Mouse (Mus musculus): Measurements from ENCODE around the gene Pianp.
A peak's percentile ranks its signal among the peaks of the same experiment; 100 is the strongest.

Pianp gene

DNA sequence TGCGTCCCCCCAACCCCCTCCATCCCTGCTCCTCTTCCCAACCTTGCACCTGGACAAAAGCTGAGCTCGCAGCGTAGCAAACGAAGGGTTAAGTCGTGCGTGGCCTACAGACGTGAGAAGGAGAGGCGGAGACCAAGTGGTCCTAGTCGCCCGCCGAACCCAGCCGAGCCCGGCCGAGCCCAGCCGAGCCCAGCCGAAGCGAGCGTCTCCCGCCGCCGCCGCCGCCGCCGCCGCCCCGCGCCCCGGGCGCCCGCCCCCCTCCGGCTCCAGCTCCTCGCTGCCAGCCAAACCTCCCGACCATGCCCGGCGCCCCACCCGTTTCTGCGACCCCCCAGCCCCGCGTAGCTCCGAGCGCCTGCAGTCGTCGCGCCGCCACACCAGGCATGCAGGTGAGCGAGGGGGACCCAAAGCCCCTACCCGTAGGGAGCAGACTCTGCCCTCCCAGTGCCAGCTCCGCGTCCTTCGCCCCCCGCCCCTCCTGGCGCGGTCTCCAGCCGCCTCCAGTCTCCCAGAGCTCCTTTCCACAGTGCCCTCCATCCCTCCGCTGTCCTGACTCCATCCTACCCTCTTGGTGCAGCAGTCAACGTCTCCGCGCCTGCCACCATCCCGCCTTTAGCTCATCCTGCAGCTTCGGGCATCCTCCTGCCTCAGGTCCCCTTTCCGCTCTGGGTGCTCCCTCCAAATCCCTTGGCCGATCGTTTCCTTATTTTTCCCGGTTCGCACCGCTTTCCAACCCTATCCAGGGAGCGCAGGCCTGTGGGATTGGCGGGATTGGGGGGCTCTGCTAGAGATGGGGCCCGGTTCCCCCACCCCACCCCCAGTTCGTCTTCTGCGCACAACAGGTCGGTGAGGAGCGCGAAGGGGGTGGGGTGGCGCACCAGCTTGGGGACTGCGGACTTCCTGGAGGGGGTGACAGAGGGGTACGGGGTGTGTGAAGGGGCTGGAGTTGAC lies at the start of gene Pianp:
Gene Pianp, plus strand, starts transcription at position 144 of the 951 bp plus-strand sequence.
- DNase-seq (ENCODE audit: low read depth, low spot score), result no peak

DNA sequence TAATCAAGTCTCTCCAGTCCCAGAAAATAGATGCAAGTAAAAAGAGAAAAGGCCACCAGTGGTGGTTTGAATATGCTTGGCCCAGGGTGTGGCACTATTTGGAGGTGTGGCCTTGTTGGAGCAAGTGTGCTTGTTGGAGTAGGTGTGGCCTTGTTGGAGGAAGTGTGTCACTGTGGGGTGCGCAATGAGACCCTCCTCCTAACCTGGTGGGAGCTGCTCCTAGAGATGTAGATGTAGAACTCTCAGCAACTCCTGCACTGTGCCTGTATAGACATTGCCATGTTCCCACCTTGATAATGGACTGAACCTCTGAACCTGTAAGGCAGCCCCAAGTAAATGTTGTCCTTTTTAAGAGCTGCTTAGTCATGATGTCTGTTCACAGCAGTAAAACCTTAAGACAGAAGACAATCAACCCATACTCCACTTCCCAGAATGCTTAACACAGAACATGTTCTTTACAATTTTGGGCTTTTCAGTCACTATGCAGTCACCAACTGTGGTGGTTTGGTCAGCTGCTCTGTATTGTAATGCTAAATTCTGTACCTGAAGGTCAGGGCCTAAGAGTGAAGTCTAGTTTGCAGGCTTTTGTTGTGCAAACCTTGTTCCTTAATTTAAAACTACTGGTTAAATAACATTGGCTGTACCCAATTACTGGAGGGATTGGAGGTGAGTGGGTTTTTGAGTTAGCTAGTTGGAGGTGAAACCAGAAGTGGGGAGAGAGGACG lies 42.3 kb upstream of the Pianp start:
- DNase-seq (ENCODE audit: low read depth, low spot score), result no peak

DNA sequence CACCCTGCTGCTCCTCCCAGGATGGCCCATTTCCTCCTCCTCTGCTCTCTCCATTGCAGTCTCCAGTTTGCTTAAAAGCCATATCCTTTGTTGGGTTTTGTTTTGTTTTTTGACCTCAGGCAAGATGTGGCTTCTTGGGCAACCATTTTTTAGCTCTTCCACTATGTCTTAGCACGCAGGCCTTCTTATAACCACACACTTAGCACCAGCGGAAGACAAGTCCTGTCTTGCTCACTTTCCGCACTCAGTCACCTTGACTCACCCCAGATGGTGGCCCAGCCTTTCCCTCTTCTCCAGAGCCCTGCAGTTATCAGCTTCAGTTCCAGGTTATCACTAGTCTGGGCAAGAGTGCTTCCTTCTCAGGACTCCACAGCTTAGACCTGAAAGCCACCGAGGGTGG lies 41.3 kb upstream of the Pianp start:
- DNase-seq (ENCODE audit: low read depth, low spot score), result no peak

DNA sequence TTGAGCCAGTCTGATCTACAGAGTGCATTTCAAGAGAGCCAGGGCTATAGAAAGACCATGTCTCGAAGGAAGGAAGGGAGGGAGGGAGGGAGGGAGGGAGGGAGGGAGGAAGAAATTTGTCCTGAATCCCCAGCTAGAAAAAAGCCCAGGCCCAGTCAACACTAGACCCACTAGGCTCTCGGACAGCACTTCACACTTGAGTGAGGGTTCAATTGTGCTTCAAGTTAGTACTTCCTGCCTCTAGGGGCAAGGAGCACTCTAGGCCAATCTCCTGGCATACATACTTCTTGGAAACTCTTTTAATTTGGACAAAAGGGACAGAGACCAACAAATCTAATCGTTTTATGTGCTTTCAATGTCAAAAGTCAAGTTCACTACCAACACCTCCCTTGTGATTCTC lies 38.4 kb upstream of the Pianp start:
- no peak for DNase-seq (ENCODE audit: low read depth, low spot score)

DNA sequence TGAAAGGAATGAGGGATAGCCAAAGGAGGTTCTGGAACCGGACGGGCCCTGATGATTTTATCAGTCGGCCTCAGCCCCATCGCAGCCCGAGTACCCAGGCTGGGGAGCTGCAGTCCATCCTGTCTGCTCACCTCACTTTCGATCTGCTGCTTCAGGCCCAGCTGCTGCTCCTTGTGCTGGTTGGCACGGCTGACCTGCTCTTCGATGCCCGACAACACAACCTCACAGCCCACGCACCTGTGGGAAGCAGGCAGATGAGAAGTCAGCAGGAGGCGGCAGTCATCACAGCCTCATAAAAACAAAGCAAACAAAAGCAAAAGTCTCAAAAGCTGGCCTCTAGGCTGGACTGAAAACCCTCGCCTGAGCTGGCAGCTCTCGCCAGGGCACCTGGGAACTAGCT lies 36.5 kb upstream of the Pianp start:
- DNase-seq (ENCODE audit: low read depth, low spot score), result no peak

DNA sequence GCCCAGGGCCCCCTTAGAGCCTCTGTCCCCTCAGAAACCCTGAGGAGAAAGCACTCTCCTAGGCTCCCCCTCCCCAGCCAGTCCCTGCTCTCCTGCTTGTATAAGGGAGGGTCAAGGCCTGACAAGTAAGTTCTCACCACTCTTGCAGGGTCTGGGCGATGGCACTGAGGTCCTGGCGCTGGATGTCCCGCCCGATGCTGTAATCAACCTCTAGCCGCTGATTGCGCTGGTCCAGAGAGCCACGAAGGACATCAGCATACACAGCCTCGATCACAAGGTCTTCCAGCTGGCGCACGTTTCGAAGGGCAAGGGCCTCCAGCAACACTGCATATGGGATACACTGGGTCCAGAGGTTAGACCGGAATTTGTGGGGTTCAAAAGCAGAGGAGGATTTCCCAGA lies 35.5 kb upstream of the Pianp start:
- DNase-seq (ENCODE audit: low read depth, low spot score), result no peak

DNA sequence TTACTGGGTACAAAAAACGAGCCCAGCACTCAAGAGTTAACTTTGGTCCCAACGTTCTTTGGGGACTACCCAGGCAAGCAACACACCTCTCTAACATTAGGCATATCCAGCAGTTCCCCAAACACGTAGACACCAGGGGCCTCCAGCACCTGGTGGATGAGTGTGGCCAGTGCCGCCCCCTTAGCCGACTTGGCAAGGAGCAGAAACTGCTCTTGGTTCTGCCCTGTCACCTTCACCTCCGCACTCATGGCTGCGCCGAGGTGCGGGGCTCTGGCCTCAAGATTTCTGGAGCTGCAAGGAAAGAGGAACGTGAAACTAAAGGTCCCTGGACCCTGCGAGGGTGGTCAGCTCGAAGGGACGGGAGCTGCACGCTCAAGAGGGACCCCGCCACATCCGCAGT lies 31.9 kb upstream of the Pianp start:
- DNase-seq (ENCODE audit: low read depth, low spot score), result no peak

DNA sequence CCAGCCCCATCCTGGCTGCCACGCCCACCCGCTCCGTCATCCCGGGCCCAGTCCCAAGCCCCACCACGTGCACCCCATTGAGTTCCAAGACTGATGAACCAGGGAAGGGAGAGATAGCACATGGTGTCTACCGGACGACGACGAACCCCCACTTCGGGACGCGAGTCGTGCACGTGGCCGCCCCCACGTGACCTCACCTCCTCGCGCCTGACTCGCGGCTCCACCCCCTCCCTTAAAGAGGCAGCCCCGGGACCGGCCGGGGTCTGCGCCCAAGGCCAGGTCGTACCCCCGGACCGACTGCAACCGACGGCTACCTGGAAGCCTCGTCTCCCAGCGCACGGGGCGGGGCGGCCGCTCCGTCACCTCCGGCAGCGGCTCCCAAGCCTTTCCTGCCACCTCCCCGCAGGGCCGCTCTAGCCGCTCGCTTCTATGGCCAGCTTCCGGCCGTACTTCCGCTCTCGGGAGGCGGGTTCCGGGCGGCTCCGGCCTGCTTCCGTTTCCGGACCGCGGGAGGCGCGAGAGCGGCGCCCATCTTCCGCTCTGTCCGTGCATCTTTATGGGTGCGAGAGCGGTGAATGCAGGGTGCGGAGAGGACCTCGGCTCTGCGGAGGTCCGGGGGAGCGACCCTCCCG lies 31.3 kb upstream of the Pianp start, which contains the start of gene Cops7a:
Gene Cops7a, minus strand, starts transcription at position 451 of the 632 bp plus-strand sequence.
- DNase-seq (ENCODE audit: low read depth, low spot score), result peak; percentile 95

DNA sequence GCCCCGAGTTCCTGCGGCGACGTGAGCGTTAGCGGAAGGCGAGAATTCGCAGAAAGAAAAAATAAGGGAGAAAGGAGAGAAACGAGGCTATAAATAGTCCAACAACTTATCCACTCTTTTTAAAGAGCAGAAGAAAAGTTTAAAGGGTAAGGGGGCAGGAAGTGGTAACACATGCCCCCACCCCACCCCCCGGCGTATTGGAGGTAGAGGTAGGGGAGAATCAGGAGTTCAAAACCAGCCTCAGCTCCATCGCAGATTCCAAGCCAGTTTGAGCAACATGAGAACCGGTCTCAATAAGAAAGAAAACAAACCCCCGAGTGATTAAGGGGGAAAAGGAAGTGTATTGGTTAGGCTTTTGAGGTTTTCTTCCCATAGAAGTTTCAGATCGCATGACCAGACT lies 30.7 kb upstream of the Pianp start:
- peak; percentile 54 for DNase-seq (ENCODE audit: low read depth, low spot score)

DNA sequence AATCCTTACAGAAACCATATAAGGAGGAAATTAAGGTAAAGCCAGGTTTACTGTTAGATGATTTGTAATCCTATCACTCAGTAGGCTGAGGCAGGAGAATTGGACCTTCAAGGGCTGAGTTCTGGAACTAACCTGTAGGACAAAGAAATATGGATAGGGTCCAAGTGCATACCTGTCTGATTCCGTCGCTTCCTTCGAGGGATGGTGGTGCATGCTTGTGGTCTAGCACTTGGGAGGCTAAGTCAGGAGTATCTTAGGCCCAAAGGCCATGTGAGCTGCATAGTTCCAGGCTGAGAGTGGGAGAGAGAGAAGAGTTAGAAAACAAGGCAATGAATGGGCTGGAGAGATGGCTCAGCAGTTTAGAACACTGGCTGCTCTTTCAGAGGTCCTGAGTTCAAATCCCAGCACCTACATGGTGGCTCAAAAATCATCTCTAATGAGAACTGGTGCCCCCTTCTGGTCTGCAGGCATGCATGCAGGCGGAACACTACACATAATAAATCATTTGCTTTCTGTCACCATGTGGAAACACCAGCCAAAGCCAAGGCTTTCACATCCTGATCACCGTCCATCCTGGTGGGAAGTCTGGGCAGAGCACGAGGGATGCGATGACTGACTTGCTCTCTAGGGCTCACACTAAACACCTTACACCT lies 29.9 kb upstream of the Pianp start:
- DNase-seq (ENCODE audit: low read depth, low spot score), result peak; percentile 67

DNA sequence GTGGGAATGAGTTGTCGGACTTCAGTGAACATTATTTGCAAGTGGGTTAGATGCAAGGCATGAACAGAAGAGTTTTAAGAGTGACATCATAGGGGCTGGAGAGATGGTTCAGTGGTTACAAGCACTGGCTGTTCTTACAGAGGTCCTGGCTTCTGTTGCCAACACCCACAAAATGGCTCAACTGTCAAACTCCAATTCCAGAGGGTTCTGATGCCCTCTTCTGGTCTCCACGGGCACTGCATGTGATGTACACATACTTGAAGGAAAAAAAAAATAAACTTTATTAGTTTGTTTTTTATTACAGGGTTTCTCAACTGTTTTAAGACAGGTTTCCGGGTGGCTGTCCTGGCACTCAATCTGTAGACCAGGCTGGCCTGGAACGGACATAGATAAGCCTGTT lies 28.7 kb upstream of the Pianp start:
- DNase-seq (ENCODE audit: low read depth, low spot score), result peak; percentile 83

DNA sequence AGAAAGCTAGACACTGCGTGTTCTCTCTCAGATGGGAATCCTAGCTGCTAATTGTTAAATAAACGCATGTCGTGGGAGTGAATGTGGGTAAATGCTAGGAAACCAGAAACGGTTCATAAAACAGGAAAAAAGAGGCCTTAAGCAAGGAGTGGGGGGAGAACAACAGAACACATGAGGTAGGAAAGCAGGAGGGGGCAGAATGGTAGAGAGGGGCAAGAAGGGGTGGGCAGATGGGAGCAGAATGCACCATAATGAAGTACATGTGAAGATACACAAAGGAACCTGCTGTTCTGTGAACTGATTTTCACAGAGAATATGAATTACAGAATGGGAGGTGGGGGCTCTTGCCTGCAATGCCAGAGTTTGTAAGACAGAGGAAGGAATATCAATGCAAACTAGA lies 4.3 kb upstream of the Pianp start:
- no peak for DNase-seq (ENCODE audit: low read depth, low spot score)

DNA sequence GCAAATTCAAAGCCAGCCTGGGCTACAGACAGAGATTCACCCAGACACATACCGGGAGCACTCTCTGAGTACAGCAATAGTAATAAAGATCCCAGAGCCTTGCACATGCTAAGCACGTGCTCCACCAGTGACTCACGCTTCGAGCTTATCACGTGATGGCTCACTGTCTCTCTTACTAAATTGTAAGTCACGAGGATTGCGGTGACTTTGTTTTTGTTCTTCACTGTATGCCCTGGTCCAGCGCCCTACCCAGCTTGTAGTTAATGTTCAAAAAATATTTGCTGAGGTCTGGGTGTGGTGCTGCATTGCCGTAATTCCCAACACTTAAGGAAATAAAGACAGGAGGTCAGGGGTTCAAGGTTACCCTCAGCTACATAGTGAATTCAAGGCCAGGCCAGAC lies 3.1 kb upstream of the Pianp start:
- DNase-seq (ENCODE audit: low read depth, low spot score), result peak; percentile 41

DNA sequence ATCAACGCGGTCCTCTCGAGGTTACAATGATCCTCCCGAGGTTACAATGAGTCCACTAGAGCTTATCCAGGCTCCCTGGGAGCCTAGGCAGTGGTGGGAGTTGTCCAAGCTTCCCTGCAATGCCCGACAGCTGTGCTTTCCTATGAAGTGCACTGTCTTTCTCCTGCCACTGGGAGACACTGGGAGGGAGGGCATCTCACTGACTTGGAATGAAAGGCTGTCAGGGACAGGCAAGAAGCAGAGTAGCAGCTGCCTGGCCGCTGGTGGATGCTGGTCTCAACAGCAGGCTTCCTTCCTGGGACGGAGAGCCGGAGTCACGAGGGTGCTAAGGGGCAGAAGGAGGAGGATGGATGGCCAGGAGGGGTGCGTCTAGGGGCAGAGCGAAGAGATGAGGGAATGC lies 2.6 kb upstream of the Pianp start:
- DNase-seq (ENCODE audit: low read depth, low spot score), result peak; percentile 23

DNA sequence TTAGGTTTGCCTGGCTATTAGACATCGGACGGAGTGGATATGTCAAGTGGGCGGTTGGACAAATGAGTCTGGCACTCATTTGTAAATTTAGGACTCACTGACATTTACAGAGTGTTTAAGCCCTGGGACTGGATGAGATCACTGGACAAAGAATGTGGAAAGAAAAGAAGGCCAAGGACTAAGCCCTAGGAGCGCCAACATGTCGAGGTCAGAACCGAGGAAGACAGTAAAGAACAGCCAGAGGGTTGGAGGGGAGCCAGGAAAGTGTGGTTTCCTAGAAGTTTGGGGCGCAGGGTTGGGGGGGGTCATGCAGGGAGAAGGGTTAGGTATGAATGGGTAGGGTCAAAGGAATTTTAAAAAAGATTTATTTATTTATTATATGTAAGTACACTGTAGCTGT lies 1.2 kb upstream of the Pianp start:
- peak; percentile 35 for DNase-seq (ENCODE audit: low read depth, low spot score)

DNA sequence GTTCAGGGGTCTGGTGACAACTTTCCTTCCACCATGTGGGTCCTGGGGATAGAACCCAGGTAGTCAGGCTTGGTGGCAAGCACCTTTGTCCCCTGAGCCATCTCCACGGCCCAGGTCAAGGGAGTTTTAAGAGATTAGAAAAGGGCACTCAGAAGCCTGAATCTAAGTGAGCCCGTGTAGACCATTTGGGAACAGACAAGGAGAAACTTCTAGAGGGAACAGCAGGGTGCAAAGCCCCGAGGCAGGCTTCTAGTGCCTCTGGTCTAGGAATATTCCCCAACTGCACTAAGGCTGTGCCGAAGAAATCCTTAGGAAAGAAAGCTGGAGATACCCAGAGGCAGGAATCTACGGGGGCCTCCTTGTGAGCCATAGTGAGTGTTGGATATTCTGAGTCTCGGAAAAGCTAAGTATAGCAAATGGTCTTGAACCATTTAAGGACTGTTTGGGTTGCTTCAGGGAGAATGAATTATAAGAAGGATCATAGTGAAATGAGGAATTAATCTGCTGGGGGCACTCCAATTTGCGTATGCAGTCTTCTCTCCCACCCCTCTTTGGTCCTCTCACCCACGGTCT lies 577 bp upstream of the Pianp start:
- no peak for DNase-seq (ENCODE audit: low read depth, low spot score)

DNA sequence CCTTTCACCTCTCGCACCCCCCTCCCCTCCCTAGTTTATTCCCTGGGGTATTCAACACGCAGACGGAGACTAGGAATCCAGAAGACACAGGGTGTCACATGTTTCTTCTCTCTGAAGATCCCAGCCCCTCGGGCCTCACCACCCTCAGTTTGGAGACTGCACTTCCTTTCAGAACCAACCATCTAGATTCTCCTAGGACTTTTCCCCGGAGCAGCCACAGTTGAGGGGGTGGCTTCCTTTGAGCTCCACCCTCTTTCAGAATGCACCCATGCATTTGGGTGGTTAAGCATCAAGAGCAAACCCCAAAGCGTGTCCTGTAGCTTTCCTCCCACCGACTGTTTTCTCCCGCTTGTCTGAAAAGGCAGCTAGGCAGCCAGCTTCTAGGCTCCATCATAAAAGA lies 1.6 kb downstream of the Pianp start:
- no peak for DNase-seq (ENCODE audit: low read depth, low spot score)

DNA sequence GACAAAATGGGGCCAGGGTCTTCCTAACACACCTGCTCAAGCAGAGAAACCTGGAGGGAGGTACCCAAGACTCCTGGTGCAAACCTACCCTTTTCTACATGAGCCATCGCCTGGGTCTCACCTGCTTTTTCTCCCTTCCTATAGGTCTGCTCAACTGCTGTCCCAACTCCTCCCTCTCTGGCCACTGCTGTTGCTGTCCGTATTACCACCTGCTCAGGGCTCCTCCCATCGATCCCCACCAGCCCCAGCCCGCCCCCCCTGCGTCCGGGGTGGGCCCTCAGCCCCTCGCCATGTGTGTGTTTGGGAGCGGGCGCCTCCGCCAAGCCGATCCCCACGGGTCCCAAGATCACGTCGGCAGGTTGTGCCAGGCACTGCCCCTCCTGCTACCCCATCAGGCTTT lies 2.6 kb downstream of the Pianp start:
- no peak for DNase-seq (ENCODE audit: low read depth, low spot score)

DNA sequence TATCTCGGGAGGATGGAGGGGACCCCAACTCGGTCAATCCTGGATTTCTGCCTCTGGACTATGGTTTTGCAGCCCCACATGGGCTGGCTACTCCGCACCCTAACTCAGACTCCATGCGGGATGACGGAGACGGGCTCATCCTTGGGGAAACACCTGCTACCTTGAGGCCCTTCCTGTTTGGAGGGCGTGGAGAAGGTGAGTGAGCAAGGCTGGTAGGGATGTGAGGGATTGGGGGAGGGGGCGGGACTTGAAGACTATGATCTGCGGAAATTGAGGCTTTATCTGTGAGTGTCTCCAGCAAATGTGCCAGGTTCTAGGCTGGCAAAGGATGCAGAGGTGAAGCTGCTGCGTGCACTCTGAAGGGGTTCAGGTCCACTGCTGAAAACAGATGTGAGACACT lies 3.1 kb downstream of the Pianp start:
- no peak for DNase-seq (ENCODE audit: low read depth, low spot score)

DNA sequence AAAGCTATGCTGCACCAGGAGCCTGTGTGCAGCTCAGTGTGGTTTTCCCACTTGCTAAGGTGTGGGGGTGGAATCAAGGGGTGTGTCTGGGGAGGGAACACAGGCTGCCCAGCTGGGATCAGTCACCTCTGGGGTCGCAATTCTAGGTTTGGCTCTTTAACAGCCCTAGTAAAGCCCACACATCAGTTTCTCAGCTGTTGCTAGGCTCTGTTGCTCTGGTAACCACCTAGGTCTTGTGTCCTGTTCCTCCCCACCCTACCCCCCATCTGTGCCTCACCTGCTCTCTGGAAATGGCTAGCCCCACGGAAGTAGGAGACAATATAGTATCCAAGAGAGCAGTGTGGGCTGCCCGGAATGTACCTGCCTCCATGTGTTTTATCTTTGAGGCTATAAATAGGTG lies 7.2 kb downstream of the Pianp start:
- no peak for DNase-seq (ENCODE audit: low read depth, low spot score)

DNA sequence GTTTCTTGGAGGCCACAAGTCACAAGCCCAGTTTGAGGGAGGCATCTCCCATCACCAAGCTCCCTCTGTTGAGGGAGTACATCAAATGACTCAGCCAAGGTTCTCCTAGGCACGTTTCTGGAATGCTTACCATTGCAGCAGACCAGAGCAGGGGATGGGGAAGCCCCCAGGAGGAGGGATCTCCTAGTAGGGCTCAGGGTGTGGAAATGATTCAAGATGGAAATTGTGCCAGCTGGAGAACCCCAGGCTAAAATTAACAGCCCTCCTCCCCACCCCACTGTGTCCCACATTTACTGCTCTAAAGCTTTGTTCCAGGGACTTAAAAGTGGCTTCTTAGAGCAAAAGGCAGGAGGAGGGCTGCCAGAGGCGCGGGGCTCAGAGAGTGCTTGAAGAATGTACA lies 8.6 kb downstream of the Pianp start:
- peak; percentile 40 for DNase-seq (ENCODE audit: low read depth, low spot score)

DNA sequence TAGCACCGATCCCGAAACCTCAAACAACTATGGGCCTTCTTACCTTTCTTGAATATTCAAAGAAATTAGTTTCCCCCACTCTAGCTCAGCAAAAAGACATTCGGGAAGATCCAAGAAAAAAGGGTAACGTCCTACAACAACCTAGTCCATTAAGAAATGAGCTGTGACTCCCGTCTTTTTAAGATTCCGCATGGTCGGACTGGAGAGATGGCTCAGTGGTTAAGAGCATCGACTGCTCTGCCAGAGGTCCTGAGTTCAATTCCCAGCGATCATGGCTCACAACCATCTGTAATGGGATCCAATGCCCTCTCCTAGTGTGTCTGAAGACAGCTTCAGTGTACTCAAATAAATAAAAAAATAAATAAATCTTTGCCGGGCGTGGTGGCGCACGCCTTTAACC lies 11.6 kb downstream of the Pianp start:
- DNase-seq (ENCODE audit: low read depth, low spot score), result peak; percentile 25

All from 3T3-L1 (cell line).